Mouse (Mus musculus): ENCODE results near the gene Oard1. TPM values are rescaled to one million over a fixed set of nuclear protein-coding genes. Genes with fewer than 3 reads are reported as not detected.

Gene Oard1
- total RNA-seq, 2 experiments from 2014 or later: 9.4 to 9.7 TPM

DNA sequence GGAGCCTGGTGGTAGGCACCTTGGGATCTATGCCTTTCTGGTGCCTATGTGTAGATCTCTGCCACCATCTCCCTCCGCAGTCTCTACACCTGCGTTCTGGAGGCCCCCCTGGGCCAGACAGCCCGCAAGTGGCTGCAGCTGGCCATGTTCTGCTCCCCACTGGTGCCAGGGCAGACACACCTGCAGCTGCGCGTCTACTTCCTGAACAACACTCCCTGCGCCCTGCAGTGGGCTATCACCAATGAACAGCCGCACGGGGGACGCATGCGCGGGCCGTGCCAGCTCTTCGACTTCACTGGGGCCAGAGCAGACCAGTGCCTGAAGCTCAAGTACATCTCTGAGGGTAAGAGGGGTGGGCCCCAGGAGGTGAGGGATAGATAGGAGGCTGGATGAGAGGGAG lies 52.3 kb downstream of the Oard1 start:
- no peak for DNase-seq (ENCODE audit: low spot score in 2 of 2)
- intact Hi-C loops (cut with DNase I): loop anchor here (10.0 kb wide), 1 partner anchor 473 kb away; the partner anchor contains the start of gene Lrfn2

DNA sequence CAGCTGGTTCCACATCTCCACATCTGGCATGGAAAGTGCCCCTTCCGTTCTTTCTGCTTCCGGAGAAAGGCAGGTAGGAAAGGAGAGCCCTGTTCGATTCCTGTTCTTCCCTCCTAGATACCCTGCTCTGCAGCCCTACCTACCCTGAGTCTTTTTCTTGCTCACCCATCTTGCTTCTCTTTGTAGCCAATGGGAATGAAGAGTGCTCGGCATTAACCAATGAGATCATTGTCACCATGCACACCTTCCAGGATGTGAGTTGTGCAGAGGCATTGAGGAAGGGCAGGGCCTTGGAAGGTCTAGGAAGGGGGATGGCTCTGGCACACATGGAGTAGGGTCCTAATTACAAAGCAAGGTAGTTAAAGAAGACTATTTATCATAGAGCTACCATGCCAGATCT lies 53.6 kb downstream of the Oard1 start:
- DNase-seq (ENCODE audit: low spot score in 2 of 2): no peak
- intact Hi-C loops (cut with DNase I): loop anchor here (10.0 kb wide), 1 partner anchor 471 kb away; the partner anchor contains the start of gene Lrfn2

Other genes starting within 250 kb of the Oard1 start
- gene A530064D06Rik, start 242.7 kb upstream of the Oard1 start, total RNA-seq (2021): not detected
- not detected for gene Trem1, start 177.2 kb upstream of the Oard1 start, total RNA-seq (2021)
- gene Trem3, start 162.2 kb upstream of the Oard1 start, total RNA-seq (2021): under 1 TPM; 0.48 to 0.57 TPM
- not detected for gene Treml4, start 145.7 kb upstream of the Oard1 start, total RNA-seq (2021)
- gene Treml2, start 110.5 kb upstream of the Oard1 start, total RNA-seq (2021): under 1 TPM; 0.46 to 0.47 TPM
- under 1 TPM; 0.08 to 0.11 TPM for gene B430306N03Rik, start 93.9 kb upstream of the Oard1 start, total RNA-seq (2021)
- 10 to 100 TPM in 1 of 2 experiments, 1 to 10 TPM in 1; 8.5 to 10.3 TPM for gene Trem2, start 63.6 kb upstream of the Oard1 start, total RNA-seq (2021)
- under 1 TPM in 1 of 2 experiments, not detected in 1; 0.44 TPM for gene Treml1, start 50.1 kb upstream of the Oard1 start, total RNA-seq (2021)
- gene Nfya, start 108 bp upstream of the Oard1 start, total RNA-seq (2021): 10 to 100 TPM; 31.5 to 33.3 TPM
- under 1 TPM in 1 of 2 experiments, not detected in 1; 0.32 TPM for gene Apobec2, start 22.9 kb downstream of the Oard1 start, total RNA-seq (2021)
- gene Tspo2, start 41.5 kb downstream of the Oard1 start, total RNA-seq (2021): under 1 TPM; 0.36 to 0.46 TPM
- gene Unc5cl, start 44.9 kb downstream of the Oard1 start, total RNA-seq (2021): under 1 TPM in 1 of 2 experiments, not detected in 1; 0.34 TPM